Mouse (Mus musculus) erythroblast, adult 5-6 weeks (primary cell): ENCODE measurements around the gene Ap1b1. TPM values are rescaled to one million over a fixed set of nuclear protein-coding genes. Genes with fewer than 3 reads are reported as not detected.

Experiments used
- ATAC-seq: replicated peaks from 2 replicates; pipeline ENCODE4 v1.8.0; 2016; ENCODE audit warnings: moderate number of reproducible peaks, mild to moderate bottlenecking, moderate TSS enrichment, inconsistent platforms; ENCODE audit not compliant: poor library complexity, low FRiP score, severe bottlenecking
- total RNA-seq, 2 experiments: library from RNA; stranded (forward) in 1 of 2; stranded (reverse) in 1 of 2; fragments of 150-400 nt in 1 of 2; fragments of 200-764, 138-1000 nt in 1 of 2; gene quantifications; 2 replicates each; pipeline versions ENCODE4 v1.2.3 to v1.2.4; 2015 to 2017; ENCODE audit warnings: low replicate concordance in 2 of 2

Gene Ap1b1
- total RNA-seq, 2 experiments from 2014 or later, result 20.4 to 53.6 TPM

DNA sequence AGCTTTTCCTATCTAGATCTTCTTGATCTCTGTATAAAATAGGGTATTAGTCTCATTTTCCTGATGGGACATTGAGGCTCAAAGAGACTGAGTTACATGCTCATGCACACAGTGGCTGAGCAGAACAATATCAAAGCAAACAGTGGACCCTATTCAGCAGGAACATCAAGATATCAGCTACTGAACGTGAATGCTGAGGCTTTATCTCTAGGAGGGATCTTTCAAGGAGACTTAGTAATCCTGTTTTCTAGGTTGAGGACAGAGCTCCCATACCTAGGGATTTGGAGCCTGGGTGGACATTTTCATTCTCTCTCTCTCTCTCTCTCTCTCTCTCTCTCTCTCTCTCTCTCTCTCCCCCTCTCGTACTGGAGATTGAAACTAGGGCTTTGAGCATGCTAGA is 3.1 kb upstream of the Ap1b1 start:
- no peak for ATAC-seq

DNA sequence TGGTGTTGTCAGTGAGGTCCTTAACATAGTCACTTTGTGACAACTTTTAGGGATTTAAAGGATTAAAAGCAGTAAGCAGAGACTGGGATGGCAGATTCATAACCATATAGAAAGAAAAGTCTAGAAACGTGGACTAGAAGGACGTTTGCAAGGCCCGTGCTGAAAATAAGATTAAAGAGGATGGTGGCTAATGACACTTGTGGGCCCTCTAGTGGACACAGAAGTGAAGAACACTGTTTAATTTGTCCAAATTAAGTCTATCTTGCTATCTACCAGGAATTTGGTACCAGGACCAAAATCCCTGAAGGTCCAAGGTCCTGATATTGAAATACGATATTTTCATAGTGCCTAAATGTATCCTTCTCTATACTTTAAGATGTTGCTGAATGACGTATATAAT is 2.4 kb upstream of the Ap1b1 start:
- peak; percentile 61 for ATAC-seq

DNA sequence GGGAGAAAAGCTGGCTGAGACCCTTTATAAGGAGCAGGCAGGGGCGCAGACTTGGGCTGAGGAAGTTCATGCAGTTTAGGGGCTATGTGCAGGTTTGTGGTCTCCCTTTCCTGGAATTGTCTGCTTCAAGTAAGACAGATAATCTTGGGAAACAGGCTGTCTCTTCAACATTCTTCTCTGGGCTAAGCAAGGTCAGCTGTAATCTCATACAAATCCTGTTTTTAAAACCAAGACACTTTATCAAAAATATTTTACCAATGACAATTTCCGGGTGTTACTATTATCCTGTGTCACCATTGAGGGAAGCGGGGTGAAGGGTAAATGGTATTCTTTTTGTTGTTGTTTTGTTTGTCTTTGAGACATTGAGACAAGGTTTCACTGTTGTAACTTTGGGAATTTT is 1.8 kb upstream of the Ap1b1 start:
- ATAC-seq, result no peak

DNA sequence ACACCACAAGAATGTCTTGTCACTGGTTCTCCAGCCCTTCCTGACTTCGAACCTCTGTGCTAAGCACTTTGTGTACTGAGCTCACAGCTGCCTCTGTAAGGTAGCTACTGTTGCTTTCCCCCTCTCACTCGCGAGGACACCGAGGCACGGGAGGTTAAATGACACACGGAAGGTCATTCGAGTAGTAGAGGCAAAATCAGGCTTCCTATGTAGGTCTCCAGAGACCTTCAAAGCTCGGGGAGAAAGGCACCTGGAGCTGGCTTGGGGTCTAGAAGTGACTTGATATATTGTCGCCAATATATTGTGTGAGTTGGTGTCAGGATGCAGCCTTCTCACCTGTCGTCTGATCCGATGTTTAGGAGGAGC is 846 bp downstream of the Ap1b1 start:
- peak; percentile 41 for ATAC-seq

DNA sequence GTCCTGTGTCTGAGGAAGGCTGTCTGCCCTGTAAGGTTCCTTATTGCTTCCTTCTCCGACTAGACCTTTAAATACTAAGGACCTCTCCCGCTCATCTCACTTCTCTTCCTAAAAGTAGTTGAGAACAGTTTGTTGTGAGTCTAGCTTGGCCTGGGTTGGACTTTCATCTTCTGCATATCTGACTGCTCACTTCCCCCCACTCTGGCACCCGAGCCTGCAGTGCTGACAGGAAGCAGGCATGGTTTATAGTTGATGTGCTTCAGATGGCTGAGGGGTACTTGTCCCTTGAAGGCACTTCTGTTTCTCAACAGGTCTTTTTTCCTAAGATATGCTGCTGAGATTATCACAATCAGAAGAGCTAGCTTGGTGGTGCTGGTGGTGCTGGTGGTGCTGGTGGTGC is 2.6 kb downstream of the Ap1b1 start:
- no peak for ATAC-seq

DNA sequence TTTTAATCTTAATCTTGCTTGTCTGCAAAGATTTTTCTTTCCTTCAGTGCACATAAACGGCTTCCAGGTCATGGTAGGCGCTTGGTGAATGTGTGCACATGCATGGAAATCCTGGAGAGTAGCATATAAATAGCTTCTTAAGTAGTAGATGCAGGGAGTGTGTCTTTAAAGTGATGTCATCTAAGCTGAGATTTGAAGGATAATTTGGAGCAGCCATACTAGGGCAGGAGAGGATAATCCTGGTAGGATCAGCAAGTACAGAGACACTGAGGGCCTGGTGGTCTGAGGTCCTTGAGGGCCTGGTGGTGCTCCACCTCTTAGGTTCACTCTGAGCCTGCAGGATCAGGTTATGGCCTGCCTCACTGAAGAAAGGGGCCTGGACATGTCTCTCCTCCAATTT is 5.8 kb downstream of the Ap1b1 start:
- no peak for ATAC-seq

DNA sequence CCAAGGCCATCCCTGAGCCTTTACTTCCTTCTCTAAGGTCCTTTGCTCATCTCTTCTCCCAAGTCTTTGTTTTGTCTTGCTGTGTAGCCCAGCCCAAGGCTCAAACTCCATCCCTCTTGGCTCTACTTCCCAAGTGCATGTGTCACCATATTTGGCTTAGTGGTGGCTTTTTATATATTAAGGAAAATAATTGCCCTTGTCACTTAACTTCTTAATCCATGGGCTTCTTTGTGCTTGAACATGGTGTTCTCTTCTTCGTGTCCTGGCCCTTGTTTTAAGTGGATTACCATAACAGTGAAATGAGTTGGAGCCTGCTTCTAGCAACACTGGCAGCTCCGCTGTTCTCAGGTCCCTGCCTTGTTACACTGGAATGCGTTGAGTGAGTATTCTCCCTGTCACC is 9.1 kb downstream of the Ap1b1 start:
- no peak for ATAC-seq

DNA sequence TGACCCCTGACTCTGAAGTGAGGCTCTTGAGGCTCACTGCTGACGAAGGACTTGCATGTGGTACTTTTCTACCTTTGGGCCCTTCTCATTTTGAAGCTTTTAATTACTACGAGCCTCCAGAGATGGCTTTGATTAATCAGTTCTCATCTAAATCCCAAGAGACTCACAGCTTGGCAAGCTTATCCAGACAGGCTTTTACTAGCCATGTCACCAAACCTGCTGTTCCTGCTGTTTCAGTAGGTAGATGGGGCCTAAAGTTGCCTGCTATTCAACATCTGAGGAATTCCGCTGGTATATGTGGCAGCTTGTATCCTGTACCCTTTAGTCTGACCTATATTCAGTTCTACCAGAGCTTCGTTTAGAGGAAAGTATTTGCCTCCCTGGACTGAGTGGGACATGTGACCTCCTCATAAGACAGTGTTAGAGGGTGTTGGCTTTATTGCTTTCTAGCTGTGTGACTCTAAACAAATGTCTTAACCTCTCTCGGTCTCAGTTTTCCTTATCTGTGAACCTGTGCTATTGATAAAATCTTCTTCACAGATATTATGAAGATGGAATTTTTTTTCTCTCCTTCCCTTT is 10.1 kb downstream of the Ap1b1 start:
- no peak for ATAC-seq

DNA sequence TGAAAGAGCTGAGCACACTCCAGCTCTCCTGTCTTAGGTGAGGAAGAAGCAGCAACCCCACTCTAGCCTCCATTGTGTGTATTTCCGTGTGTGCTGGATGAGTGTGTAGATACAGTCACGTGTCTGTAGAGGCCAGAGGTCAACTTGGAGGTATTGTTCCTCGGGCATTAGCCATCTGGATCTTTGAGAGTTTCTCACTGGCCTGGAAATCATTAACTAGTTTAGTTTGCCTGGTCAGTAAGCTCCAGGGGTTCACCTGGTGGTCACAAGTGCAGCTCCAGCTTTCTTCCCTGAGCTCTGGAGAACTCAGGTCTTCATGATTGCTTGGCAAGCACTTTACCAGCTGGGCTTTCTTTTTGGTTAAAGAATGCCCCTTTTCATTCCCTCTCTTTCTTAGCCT is 11.7 kb downstream of the Ap1b1 start:
- no peak for ATAC-seq

DNA sequence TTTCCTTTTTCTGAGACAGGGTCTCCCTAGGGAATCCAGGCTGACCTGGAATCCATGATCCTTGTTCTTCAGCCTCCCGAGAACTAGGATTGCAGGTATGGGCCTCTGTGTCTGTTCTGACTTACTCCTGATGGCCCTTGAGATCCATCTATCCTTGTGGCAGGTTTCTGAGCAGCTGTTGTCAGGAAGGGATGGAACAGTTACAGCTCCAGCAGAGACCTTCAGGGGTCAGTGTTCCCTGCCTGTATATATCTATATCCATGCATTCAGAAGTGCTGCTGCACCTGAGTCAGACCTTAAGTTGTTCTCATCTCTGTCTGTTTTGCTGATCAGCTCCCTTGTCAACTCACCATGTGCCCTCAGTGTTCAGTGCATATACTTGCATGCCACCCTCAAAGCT is 12.1 kb downstream of the Ap1b1 start:
- ATAC-seq, result no peak

DNA sequence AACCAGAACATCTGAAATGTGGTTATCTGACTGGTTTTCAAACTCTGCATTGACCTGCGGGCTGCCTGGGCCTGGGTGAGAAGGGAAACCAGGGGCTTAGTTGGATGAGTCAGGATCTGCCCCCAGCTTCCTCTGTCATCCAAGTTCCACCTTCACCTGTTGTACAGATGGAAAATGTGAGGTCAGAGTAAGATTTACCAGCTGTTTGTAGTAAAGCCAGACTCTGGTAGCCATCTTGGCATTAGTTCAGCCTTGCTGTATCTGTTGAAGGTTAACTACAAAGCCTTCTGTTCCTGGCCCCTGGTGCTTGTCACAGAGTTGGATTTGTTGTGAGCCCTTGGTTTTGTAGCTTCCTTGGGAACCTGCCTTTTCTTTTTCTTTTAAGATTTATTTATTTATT is 13.6 kb downstream of the Ap1b1 start:
- no peak for ATAC-seq

DNA sequence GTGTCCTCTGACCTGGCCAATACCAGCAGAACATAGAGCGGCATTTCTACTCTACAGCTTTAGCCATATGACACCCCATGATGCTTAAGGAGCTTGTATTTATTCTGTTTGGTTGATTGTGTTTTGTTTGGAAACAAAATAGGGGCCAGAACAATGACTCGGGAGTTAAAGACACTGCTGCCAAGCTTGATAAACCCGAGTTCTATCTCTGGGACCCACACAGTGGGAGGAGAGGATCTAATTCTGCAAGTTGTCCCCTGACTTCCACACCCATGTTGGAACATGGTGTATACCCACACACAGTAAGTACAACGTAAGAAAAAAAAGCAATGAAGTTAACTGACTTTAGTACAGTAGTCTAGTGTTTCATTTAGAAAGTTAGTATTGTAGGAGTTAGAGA is 16.2 kb downstream of the Ap1b1 start:
- ATAC-seq, result peak; percentile 53

DNA sequence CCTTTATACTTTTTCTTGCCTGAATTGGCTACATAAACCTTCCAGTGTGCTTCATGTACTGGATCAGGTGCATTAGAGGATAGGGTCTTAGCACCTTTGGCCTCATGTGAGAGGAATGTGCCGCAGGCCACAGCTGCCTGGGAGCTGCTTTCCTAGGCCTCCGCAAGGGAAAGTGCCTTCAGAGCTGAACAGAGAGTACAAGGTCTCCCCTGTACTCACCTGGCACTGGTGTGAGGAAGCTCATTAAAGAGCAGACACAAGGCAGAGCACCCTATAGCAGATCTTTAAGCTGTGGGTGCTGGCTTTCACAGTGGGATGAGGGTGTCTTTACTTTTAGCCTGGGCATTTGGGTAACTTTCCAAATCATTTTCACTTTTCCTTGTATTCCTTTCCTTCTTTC is 18.9 kb downstream of the Ap1b1 start:
- no peak for ATAC-seq

DNA sequence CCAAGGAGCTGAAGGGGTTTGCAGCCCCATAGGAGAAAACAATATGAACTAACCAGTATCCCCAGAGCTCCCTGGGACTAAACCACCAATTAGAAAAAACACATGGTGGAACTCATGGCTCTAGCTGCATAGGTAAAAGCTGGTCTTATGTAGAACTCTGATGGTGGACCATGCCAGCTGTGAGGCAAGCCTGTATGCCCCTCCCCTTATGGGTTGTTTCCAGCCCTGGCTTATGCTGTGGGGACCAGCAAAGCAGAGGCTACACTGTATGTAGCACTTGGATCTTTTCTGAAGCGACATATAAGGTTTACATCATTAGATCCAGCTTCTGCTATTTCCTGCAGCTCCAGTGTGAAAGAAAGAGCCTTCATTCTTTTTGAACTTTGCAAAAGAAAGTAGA is 20.6 kb downstream of the Ap1b1 start:
- ATAC-seq, result no peak

DNA sequence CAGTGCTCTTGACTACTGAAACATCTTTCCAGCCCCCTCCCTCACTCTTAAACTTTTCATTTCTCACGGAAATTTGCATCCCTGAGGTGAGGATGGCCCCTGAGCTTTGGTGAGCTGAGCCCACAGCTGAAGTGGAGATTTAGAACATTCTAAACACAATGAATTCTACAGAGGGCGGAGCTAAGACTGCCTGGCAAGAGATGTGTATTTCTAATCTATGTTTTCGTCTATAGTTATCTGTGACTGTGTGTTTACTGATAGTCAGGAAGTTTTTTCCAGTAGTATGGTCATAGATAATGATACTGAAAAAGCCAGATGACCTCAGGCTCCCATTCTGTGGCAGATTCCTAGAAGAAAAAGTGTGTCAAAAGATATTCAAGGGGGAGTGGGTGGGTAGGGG is 22.2 kb downstream of the Ap1b1 start:
- ATAC-seq, result no peak

DNA sequence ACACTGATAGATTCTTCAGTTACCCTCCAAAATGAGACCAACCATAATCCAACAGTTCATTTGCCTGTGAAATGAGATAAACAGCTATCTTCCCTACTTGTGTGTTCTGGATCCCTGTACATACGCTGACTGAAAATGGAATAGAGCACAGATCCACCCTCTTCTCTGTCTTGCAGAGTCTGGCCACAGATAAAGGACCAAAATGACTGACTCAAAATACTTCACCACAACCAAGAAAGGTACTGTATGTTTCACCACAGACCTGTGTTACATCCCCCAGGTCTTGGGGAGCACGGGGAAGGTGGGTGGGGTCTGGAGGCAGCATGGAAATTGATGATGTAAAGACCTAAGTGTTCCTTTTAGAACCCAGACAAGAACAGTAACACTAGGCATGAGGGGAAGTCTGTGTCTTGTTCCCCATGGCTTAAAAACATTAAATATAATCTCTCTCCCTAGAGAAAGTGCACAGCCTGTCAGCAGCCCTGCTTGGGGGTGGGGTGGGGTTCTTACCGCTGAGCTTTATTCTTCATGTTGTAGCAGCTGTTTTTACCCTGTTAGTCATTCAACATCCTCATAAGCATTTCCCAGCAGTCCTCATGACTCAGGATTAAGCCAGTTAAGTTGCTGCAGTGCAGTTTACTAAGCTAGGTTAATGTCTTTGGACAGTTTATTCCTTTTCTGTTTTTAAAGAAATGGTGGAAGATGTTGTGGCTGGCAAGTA is 22.9 kb downstream of the Ap1b1 start:
- ATAC-seq, result peak; percentile 80

DNA sequence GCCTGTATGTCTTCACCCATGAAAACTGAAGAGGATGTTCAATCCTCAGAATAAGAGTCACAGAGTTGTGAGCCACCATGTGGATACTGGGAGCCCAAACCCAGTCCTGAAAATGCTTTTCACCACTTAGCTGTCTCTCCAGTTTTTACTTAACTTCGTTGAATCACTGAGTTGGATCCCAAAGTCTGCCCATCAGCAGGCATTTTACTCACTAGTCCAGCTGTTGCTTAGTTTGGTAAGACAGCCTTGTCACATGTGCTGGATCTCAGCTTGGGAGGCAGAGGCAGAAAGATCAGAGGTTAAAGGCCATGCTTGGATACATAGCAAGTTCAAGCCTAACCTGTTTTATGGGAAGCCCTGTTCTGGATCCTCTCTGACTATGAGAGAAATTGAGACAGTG is 23.6 kb downstream of the Ap1b1 start:
- ATAC-seq, result peak; percentile 22; the same call in 1 of the 2 replicates

DNA sequence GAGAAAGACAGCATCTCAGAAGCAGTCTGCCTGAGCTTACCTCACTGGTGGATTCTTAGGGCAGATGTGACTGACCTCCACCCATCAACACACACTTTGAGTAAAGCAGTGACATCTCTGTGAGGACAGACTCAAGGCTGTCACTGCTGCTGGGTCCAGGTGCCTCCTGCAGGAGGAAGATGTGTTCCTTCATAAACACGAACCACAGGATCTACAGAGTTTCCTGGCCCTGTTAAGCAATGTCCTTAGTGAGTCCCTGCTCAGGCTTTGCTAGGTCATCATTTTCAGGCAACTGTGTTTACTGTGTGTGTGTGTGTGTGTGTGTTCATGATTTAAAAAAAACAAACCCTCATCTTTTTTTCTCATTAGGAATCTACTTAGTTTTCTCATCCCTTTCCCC is 24.9 kb downstream of the Ap1b1 start:
- no peak for ATAC-seq

DNA sequence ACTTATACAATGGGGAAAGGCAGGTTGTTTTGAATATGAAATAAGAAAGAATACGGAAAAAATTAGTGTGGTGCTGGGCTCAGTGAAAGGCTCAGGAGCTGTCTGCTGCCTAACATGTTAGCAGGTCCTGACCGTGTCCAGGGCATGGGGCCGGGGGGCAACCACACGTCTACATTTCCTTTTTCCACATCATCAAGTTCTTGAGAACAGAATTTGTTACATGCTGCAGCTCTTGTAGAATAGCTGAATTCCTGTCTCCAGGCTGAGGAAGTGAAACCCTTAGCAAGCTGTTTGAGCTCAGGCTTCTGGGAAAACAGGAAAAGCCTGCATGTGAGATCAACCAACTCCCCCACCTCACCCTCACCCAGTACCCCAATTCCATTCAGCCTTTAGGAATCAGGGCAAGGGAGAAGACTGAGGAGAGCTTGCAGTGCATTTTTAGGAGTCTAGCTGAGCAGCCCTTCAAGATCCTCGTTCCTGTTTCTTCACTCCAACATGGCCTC is 25.6 kb downstream of the Ap1b1 start:
- no peak for ATAC-seq

DNA sequence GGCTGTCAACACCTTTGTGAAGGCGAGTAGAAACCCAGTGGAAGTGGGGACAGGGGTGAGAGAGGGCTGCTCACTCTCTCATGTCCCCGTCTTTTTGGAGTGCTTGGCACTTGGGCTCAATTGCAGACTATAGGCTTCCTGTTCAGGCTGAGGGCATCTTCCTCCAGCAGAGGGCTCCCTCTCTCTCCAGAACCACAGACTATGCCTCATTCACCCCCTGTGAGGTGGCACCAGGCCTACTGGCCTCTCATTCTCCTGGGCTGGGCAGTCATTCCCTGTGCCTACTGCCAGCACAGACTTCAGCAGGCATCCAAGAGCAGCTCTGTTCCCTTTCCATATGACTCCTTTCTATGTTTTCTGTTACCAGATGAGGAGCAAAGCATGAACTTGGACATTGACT is 29.1 kb downstream of the Ap1b1 start:
- ATAC-seq, result 0 out of 2 replicates have a peak, but pooled peaks have one; percentile 37

DNA sequence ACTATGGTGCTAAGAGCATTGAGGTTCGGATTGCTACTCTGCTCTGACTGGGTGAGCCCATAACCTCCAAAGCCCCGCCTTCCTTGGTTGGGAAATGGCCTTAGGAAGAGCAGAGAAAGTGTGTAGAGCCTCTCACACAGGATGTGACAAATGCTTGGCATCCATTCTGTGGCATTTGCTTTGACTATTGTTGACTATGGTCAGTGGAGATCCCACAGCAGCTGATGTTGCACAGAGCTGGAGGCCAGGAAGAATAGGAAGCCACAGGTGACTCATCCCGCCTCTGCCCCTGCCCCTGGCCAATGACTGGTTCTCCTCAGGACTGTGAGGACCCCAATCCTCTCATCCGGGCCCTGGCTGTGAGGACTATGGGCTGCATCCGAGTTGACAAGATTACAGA is 29.7 kb downstream of the Ap1b1 start:
- no peak for ATAC-seq

DNA sequence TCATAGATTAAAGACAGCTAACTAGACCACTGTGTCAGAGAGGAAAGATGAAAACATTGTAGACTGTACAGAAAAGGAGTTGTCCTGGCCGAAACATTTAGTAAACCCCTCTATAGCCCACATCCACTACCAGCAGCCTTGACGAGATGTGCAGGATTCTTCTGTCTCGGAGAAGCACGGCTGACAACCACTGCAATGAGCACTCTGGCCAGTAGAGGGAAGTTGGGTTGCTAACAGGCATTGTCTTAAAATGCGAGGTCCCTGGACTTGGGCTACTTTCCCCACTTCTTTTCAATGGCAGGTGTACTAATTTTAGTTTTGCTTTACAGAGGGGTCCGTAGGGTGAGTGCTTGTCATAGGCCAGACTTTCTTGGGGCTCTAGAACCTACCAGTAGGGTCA is 30.9 kb downstream of the Ap1b1 start:
- no peak for ATAC-seq
